Mouse (Mus musculus) right cerebral cortex, postnatal 10 days (tissue): ENCODE measurements at regions not wholly inside any gene's neighbourhood (a gene's known extent, or its start where the extent isn't known, plus 50 kb on each side); places are given as distances from the start of the nearest gene placed in this dataset.
A peak's percentile ranks its signal among the peaks of the same experiment; 100 is the strongest.
"Not testable (repeated sequence)": the region's sequence is repeated elsewhere in the genome, so short reads cannot be mapped to it uniquely, and the experiment has no call there.

ENCODE experiments used
- DNase-seq, 2 experiments: peaks; one replicate each; pipeline ENCODE4 v3.0.0; 2021; ENCODE audit warnings: low spot score in 2 of 2

DNA sequence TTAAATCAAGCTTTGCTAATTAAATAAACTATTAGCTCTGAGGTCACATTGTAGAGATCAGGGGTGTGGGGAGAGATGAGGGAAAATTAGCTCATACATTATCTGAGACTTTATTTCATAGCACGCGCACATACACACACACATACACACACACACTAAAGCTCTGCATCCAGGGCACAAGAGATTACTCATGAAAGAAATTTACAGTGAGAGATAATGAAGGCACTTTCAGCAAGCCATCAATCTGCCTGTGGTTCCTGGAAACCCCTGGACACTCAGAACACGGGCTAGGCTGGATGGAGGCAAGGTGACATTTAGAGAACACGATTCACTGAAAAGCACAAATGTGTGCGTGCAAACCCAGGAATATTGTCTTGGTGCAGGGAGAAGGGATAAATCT, 60.2 kb downstream of the Scg2 start:
- DNase-seq: no peak

DNA sequence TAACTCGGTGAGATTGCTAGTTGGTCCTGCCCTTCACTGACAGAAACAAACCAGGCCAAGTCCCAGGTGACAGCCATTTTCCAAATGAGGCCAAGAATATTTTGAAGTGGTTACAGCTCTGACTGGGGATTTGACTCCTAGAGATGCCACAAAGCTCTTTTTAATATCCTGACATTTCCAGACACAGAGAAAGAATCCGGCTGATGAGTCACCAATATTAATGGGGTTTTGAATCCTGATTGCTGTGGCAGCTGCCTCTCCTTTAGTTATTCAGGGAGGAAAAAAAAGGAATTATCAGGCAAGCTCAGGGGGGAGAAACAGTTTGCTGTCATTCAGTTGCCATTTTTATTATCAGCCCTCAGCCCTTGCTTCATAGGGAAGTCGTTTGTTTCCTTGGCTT, 65.1 kb downstream of the Scg2 start:
- DNase-seq: no peak

DNA sequence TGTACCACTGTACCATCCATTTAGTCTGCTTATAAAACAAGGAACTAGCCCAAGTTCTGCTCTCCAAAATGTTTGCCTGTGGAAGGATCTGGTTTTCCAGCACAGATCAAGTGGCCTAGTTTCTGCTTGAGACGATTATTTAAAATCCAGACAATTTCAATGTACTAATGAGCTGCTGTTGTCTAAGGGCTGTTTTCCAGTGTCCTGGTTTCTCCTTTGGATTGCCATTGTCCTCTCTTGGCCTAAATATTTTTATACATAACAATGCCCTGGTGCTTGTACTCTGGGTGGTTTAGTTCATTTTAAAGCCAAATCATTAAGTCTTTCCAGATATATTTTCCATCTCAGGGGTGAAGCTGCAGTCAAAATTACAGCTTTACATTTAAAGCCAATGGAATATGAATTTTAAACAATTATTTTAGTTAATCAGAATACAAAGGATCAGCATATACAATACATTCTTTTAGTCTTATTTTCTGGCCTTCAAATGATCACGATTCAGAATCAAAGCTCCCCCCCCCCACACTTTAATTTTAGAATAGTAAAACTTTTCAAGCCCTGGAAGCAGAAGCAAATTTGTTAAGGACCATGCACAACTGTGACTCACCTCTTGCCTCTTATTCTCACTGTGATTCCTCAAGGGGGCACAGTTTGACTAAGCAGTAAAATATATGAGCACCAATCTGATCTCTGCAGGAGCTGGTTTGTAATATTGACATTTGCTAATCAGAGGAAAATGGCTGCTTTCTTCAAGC, 82.5 kb downstream of the Scg2 start:
- no peak for DNase-seq

DNA sequence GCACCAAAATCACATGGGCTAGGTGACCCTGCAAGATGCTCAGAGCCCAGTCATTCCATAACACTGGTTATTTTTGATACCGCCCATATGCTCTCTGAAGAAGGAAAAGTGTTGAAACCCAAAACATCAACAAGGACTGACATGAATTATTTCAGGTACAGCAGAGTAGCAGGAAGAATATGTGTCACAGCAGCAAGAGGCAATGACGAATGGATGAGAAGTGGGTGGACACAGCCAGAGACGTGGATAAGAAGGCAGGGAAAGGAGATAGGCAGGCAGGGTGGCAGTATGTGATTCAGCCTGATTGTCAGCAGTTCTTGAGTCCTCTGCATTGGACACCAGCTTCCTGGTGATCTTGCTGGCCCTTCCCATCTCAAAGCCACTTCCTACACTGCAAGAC, 93.4 kb downstream of the Scg2 start:
- no peak for DNase-seq

DNA sequence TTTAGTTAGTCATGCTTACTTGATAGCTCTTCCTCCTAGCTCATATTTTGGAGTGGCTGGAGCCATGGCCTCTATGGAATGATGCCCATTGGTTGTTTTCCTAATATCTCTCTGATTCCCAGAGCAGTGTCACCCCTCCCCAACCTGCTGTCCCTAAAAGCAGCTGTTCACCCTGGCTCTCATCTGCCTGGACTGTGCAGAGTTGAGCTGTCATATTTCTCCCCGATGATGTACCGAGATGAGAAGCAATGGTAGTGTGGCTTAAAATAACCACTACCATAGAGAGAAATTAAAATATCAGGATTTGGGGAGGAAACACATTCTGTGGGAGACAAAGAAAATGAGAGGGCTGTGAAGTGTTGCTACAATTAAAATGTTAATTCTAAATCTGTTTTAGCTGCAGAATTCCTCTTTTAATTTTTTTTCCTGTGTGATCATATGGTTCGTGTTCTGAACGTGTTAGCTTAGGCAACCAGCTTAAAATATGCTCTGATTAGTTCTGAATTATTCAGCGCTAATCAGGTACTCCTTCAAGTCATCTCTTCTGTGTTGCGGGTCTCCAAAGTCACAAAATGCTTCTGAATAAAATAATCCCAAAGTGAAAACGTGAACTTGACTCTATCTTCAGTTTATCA, 104.3 kb downstream of the Scg2 start:
- peak in 1 of 2 experiments; percentile 25 for DNase-seq

DNA sequence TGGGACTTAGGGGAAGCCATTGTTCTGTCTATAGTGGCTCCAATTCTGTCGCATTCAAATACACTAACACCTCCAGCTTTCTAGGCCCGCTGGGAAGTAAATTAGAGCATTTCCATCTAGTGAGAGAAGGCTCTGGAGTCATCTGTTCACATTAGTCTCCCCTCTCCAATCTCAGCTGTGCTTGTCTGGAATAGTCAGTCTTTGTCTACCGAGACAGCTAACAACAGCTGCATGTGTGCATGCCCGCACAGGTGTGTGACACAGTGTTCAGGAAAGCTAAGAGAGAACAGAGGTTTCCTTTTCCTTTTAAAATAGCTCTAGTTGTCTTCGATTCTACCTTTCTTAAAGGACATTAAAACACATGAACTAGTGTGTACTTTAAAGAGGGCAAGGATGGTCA, 122.7 kb downstream of the Scg2 start:
- DNase-seq: no peak

- DNase-seq: no peak
Measured at GRCm38 (mm10) chr1:79314774-79315173, 125.1 kb downstream of the Scg2 start.

- DNase-seq: no peak
Measured at GRCm38 (mm10) chr1:79312153-79312552, 127.8 kb downstream of the Scg2 start.

- peak in 1 of 2 experiments; percentile 29 for DNase-seq
Measured at GRCm38 (mm10) chr1:79303602-79304001, 136.3 kb downstream of the Scg2 start.

- DNase-seq: no peak
Measured at GRCm38 (mm10) chr1:79299639-79300038, 140.3 kb downstream of the Scg2 start.

- no peak for DNase-seq
Measured at GRCm38 (mm10) chr1:79259726-79260125, 180.2 kb downstream of the Scg2 start.

DNA sequence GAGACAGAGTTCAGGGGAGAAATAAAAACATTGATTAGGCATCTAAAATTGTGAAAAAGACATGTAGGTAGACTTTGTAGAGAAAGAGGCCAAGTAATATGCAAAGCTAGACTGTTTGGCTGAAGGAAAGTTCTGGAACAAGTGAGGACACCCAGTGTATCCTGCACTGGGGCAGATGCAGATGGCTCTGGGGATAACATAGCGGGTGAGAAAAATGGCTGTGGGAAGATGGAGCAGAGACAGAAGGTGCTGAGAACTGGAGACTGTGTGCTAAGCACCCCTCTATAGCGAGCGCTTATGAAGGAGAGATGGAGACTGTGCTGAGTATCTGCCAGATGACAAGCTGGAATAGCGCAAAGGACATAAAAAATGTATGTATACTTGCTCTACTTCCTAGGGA, 226.9 kb downstream of the Scg2 start:
- no peak for DNase-seq

GRCm38 (mm10) chr1:79212471-79212870, 227.4 kb downstream of the Scg2 start:
- DNase-seq: peak; percentile 18 to 35

GRCm38 (mm10) chr1:79211981-79212380, 227.9 kb downstream of the Scg2 start:
- DNase-seq: not testable (repeated sequence)

- DNase-seq: no peak
Measured at GRCm38 (mm10) chr1:79207207-79207606, 232.7 kb downstream of the Scg2 start.

- DNase-seq: no peak
Measured at GRCm38 (mm10) chr1:79197682-79198081, 242.2 kb downstream of the Scg2 start.

DNA sequence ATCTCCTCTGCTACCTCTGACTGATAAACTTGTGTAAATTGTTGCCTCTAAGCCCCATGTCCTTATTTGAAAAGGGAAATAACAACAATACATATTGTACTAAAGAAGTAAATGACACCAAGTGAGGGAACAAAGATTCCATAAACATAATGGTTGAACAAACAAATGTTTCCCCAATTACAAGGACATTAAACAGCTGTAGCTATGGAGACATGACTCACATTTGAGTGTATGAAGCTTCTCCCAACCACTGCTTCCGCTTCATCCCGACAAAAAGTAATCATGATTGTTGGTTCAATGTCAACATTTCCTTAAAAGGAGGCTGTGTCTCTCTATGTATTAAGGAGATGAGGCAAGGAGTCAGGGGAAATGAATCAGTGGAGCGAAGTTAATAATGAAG, 248.9 kb downstream of the Scg2 start:
- no peak for DNase-seq

GRCm38 (mm10) chr1:79183534-79184411, 256.1 kb downstream of the Scg2 start:
- no peak for DNase-seq

GRCm38 (mm10) chr1:79144113-79144512, 295.8 kb downstream of the Scg2 start:
- DNase-seq: no peak
